Mouse (Mus musculus): ENCODE measurements around the gene Ptpn14.

The Ptpn14 gene

DNA sequence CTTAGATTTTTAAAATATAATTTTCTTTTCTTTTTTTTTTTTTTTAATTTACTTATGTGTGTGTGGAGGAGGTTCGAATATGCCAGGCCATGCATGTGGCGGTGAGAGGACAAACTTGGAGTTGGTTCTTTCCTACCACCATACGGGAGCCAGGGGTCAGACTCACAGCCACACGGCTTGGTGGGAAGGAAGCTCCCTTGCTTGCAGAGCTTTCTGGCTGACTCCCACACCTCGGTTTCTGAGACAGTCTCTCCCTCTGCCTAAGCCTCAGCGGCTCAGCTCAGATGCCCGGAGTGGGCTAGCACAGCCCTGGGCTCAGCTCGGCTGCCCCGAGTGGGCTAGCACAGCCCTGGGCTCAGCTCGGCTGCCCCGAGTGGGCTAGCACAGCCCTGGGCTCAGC, 10.5 kb upstream of the Ptpn14 start:
- no peak for DNase-seq (ENCODE audit: low spot score in 2 of 2)

- no peak for DNase-seq (ENCODE audit: low spot score in 2 of 2)
Measured at GRCm38 (mm10) chr1:189718600-189718999, 9.5 kb upstream of the Ptpn14 start.

- no peak for DNase-seq (ENCODE audit: low spot score in 2 of 2)
Measured at GRCm38 (mm10) chr1:189726121-189726520, 1.9 kb upstream of the Ptpn14 start.

GRCm38 (mm10) chr1:189727346-189727883, 653 bp upstream of the Ptpn14 start:
- peak; percentile 38 to 61 for DNase-seq (ENCODE audit: low spot score in 2 of 2)

DNA sequence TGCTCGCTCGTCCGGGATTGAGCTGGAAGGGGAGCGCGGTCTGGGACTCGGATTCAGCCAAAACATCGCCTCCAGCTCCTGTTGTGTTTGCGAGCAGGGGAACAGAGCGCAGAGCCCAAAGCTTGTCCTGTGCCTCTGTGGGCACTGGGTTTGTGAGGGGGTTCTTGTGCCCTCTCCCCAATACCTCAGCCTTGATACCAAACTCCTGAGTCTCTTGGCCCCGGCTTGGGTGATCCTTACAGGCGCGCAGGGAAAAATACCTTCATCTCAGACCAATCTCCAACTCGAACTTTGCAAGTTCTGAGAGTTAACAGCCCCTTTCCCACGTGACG, 682 bp downstream of the Ptpn14 start:
- DNase-seq (ENCODE audit: low spot score in 2 of 2), result no peak

GRCm38 (mm10) chr1:189729141-189729815, 1.2 kb downstream of the Ptpn14 start:
- DNase-seq (ENCODE audit: low spot score in 2 of 2), result no peak

DNA sequence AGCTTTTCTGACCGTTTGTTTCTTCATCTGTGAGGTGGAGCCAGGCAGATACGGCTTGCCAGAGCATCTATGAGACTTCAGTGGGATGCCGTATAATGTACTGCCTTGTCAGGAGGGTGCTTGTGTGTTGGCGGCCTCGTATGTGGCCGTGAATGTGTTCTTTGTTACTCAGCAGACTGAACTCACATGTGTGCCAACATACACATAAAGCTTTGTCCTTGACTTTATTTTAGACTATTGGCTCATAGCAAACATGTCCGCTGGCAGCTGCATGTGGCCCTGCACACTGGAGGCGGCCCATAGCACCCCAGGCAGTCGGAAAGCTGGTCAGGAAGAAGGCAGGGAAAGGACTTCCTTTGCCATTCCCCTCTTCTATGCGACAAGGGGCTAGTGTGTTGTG, 3.6 kb downstream of the Ptpn14 start:
- no peak for DNase-seq (ENCODE audit: low spot score in 2 of 2)

- no peak for DNase-seq (ENCODE audit: low spot score in 2 of 2)
Measured at GRCm38 (mm10) chr1:189732156-189732555, 4.1 kb downstream of the Ptpn14 start.

DNA sequence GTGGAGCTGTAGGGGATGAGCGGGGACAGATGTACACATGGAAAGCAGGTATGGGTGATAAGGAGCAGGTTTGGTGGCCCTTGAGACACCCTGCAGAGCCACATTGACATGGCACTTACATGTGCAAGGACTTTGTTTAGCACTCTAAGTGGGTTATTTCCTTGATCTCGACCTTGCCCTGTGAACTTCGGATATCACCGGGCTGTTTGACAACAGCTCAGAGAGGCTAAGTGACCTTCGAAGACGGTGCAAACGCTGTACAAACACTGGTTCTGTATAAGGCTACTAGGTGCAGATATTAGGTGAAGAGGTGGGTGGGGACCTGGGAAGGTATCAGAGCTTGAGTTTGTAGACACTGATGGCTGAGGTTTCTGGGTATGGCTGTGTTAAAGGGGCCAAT, 12.0 kb downstream of the Ptpn14 start:
- no peak for DNase-seq (ENCODE audit: low spot score in 2 of 2)

- no peak for DNase-seq (ENCODE audit: low spot score in 2 of 2)
Measured at GRCm38 (mm10) chr1:189742041-189742440, 14.0 kb downstream of the Ptpn14 start.

DNA sequence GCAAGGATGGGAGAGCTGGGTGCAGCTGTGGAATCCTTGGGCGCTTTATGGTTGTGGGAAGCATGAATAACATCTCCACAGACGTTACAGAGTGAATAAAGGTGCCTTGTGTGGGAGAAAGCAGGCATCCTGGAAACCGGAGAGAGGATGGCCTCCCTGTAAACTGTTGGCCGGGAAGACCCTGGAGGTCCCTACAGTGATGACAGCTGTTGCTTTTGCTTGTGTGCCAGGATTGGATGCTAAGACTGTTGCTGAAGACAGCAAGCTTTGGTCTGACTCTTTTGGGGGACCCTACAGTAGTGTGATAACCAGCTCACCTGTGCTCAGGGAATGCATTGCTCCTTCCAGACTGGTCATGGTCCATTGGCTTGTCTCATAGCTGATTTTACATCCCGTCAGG, 15.1 kb downstream of the Ptpn14 start:
- no peak for DNase-seq (ENCODE audit: low spot score in 2 of 2)

- DNase-seq (ENCODE audit: low spot score in 2 of 2), result no peak
Measured at GRCm38 (mm10) chr1:189744914-189745710, 17.0 kb downstream of the Ptpn14 start.

GRCm38 (mm10) chr1:189746520-189746919, 18.5 kb downstream of the Ptpn14 start:
- no peak for DNase-seq (ENCODE audit: low spot score in 2 of 2)

- no peak for DNase-seq (ENCODE audit: low spot score in 2 of 2)
Measured at GRCm38 (mm10) chr1:189749789-189750188, 21.7 kb downstream of the Ptpn14 start.

DNA sequence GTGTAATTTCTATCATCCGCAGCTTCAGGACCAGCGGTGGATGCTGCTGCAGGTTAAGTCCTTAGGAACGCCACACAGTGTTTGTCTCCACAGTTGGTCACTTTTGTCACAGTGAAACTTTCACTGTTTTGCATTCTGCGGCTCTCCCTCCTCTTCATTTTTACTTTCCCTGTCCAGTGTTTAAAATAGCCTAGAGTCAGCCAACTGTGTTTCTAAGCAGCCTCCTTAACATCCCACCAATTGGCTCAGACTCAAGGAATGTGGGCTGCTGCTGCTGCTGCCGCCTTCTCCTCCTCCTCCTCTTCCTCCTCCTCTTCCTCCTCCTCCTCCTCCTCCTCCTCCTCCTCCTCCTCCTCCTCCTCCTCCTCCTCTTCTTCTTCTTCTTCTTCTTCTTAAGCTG, 22.2 kb downstream of the Ptpn14 start:
- no peak for DNase-seq (ENCODE audit: low spot score in 2 of 2)

DNA sequence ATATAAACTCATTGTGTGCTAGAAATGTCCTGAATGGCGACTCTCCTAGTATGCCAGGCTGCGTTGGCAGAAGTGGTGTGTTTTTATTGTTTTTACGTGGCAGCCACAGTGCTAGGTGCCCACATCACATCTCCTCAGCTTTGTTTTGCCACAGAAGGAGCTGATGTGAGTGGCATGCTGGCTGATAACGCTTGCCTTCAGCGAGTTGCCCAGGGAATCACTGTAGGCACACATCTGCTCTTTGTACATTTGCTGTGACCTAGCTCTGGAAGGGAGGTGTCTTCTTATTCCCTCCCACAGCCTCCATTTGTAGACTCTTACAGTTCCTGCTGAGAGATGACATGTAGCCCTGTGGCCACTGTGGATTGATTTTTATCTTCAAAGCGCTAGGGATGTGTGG, 24.2 kb downstream of the Ptpn14 start:
- DNase-seq (ENCODE audit: low spot score in 2 of 2), result no peak

DNA sequence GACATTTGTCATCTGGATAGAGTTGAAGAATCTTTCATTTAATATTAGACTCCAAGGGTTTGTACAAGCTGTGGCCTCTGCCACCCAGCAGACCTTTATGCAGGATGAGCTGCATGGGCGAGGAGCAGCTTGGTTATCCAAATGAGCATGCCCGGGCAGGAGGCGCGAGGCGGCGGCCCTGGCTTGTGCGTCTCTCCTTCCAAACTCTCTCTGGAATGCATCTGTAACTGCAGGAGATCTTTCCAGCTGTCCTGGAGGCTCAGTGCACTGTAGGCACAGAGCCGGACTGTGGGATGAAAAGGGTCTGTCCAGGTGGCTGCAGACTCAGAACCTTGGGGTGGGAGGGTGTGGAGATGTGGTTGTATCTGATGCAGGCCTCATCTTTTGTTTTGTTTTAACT, 27.0 kb downstream of the Ptpn14 start:
- DNase-seq (ENCODE audit: low spot score in 2 of 2), result peak; percentile 44 to 45

- no peak for DNase-seq (ENCODE audit: low spot score in 2 of 2)
Measured at GRCm38 (mm10) chr1:189756306-189757053, 28.4 kb downstream of the Ptpn14 start.

GRCm38 (mm10) chr1:189757054-189757408, 29.0 kb downstream of the Ptpn14 start:
- DNase-seq (ENCODE audit: low spot score in 2 of 2), result no peak

GRCm38 (mm10) chr1:189761581-189762021, 33.5 kb downstream of the Ptpn14 start:
- no peak for DNase-seq (ENCODE audit: low spot score in 2 of 2)

DNA sequence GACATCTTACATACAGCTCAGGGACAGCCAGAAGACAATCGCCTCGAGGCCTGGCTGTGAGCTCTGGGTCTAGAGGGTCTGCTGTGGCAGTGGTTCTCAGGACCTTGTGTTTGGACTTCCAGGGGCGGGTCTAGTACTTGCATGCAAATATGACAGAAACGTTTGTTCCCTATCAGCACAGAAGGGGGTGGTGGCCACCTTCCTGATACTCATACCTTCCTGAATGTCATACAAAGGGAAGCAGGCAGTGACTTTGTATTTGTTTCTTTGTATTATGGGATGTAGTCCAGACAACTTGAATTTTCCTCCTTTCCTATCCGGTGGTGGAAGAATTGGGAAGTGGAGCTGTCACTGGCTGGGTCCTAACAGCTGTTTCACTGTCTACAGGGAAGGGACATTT, 36.2 kb downstream of the Ptpn14 start:
- no peak for DNase-seq (ENCODE audit: low spot score in 2 of 2)

- DNase-seq (ENCODE audit: low spot score in 2 of 2), result no peak
Measured at GRCm38 (mm10) chr1:189767164-189767563, 39.1 kb downstream of the Ptpn14 start.
